Mouse (Mus musculus): ENCODE measurements around the gene Ctnnd2. TPM values are rescaled to one million over a fixed set of nuclear protein-coding genes. Genes with fewer than 3 reads are reported as not detected.

The Ctnnd2 gene
- polyA plus RNA-seq, 1 experiment: 87.7 TPM

DNA sequence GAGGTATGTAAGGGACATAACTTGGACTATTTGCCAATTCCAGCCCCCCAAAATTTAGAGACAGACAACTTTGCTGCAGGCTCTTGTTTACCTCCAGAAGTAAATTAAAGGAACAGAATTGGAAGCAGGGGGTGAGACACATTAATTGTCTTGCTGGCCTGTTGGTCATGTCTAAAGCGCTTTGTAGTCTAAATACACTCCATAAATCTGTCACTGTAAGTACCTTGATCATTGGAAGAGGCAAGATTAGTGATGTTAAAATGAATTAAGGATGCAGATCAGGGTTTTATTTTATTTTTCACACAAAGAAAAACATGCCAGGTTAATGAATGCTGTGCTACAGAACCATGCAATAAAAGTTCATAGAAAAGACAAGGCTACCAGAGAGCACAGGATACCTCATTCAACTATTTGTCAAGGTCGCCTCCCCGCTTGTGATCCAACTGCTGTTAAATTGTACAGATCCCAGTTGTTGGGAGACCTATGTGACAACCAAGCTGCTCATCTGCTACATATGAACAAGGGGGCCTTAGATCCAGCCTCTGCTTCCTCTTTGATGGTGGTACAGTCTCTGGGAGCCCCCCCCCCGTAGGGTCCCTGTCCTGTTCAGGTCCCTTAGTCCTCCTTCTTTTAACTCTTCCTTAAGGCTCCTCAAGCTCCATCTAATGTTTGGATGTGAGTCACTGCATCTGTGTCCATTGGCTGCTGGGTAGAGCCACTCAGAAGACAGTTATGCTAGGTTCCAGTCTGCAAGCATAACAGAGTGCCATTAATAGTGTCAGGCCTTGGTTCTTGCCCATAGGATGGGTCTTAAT lies 792.7 kb downstream of the Ctnnd2 start:
- no peak overlapping the region for H3K4me3 ChIP-seq (replicated peaks; ENCODE audit: insufficient read depth, low read depth, low read length)
- no peaks in the 10 kb centered on the region for H3K27me3 ChIP-seq (ENCODE audit: control insufficient read depth, insufficient read depth, low read length)
- TF ChIP-seq CTCF (IDR thresholded peaks at IDR 0.05; ENCODE audit: borderline replicate concordance, insufficient read depth, low read depth, low read length): no peak
- TF ChIP-seq POLR2A (IDR thresholded peaks at IDR 0.05; ENCODE audit: borderline replicate concordance, insufficient read depth, low read length): no peak
- WGBS: 95% methylated on average over 4 of the region's 4 CpGs
- H3K4me1 ChIP-seq (ENCODE audit: control insufficient read depth, insufficient read depth, low read length): 0 out of 2 replicates have a peak, but pooled peaks cover 3% of the 10 kb centered on the region
- no peak overlapping the region for H3K27ac ChIP-seq (ENCODE audit: insufficient read depth, low read length)
- DNase-seq: no peak

DNA sequence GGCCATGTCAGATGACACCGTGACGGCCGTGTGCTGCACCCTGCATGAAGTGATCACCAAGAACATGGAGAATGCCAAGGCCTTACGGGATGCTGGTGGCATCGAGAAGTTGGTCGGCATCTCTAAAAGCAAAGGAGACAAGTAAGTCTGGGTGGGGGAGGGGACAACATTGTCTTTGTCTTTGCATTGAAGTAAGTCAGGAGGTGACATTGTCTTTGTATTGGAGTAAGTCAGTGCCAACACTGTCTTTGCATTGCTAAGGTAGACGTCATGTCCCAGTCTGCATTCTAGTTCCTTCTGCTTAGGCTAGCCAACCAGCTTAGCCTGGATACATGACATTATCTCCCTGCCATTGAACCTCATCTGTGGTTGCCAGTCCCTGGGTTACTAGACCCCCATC lies 794.4 kb downstream of the Ctnnd2 start:
- H3K27ac ChIP-seq (ENCODE audit: insufficient read depth, low read length): no peak overlapping the region
- WGBS: 95% methylated on average over 7 of the region's 7 CpGs
- 0 out of 2 replicates have a peak, but pooled peaks cover 3% of the 10 kb centered on the region for H3K4me1 ChIP-seq (ENCODE audit: control insufficient read depth, insufficient read depth, low read length)
- no peak for TF ChIP-seq POLR2A (IDR thresholded peaks at IDR 0.05; ENCODE audit: borderline replicate concordance, insufficient read depth, low read length)
- TF ChIP-seq CTCF (IDR thresholded peaks at IDR 0.05; ENCODE audit: borderline replicate concordance, insufficient read depth, low read depth, low read length): no peak
- DNase-seq: no peak
- H3K4me3 ChIP-seq (replicated peaks; ENCODE audit: insufficient read depth, low read depth, low read length): no peak overlapping the region
- no peaks in the 10 kb centered on the region for H3K27me3 ChIP-seq (ENCODE audit: control insufficient read depth, insufficient read depth, low read length)

DNA sequence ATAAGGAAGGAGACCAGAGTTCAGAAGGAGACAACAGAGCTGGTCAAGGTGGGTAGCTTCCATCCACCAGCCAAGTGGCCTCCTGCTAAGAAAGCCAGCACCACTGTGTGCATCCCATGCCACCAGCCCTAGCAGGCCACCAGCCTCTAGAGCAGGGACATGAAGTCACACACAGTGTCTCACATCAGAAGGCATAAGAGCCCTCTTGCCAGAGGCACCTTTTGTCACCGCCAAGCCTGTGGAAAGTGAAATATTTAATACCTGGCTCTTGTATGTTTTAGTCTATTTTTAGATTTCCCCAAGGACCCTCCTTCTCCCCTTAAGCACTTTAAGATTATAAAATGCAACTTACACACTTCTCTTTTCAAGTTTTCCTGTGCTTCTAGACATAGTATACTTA lies 802.0 kb downstream of the Ctnnd2 start:
- Histone ChIP-seq H3K4me1 (ENCODE audit: control insufficient read depth, insufficient read depth, low read length) (peaks cover 2% of the 10 kb centered on the region), H3K27me3 (ENCODE audit: control insufficient read depth, insufficient read depth, low read length) (no peaks in the 10 kb centered on the region), H3K27ac (ENCODE audit: insufficient read depth, low read length) (no peak overlapping the region), H3K4me3 (replicated peaks; ENCODE audit: insufficient read depth, low read depth, low read length) (no peak overlapping the region)
- 98% methylated on average over 1 of the region's 1 CpGs for WGBS
- TF ChIP-seq POLR2A (IDR thresholded peaks at IDR 0.05; ENCODE audit: borderline replicate concordance, insufficient read depth, low read length): no peak
- TF ChIP-seq CTCF (IDR thresholded peaks at IDR 0.05; ENCODE audit: borderline replicate concordance, insufficient read depth, low read depth, low read length): no peak
- no peak for DNase-seq

DNA sequence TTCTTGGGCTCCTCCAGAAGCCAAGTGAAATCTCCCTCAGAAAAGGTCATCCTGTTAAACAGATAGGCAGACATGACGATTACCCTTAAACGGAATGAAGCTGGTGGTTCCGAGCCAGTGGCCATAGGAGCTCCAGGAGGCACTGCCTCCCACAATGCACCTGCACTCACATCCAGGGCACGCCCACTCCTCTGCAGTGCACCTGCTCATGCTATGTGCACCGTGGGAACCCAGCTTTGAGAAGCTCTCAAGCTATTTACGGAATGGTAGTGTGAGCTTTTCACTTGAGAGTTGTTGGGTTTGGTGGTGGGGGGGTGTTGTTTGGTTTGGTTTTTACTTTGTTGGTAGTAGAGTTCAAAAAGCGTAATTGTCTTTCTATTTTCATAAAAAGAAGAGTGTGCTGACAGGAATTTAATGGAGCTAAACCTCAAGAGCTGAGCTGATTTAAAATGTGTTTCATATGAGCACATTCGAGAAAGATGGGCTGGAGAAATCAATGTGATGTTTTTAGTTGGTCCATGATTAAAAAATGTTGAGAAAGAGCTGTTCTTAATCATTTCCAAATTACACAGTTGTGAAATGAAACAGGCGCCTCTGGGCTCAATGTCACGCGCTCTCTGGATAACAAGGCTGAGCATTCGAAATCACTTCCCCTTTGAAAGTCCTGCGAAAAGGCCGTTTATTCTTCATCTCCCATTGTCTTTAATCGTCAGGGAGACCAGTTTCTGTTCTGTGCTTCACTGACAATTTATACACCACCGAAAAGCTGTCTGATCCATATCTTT lies 802.8 kb downstream of the Ctnnd2 start:
- no peaks in the 10 kb centered on the region for H3K27me3 ChIP-seq (ENCODE audit: control insufficient read depth, insufficient read depth, low read length)
- H3K27ac ChIP-seq (ENCODE audit: insufficient read depth, low read length): no peak overlapping the region
- peaks cover 2% of the 10 kb centered on the region for H3K4me1 ChIP-seq (ENCODE audit: control insufficient read depth, insufficient read depth, low read length)
- TF ChIP-seq POLR2A (IDR thresholded peaks at IDR 0.05; ENCODE audit: borderline replicate concordance, insufficient read depth, low read length) (no peak), CTCF (IDR thresholded peaks at IDR 0.05; ENCODE audit: borderline replicate concordance, insufficient read depth, low read depth, low read length) (no peak)
- H3K4me3 ChIP-seq (replicated peaks; ENCODE audit: insufficient read depth, low read depth, low read length): no peak overlapping the region
- DNase-seq: no peak
- WGBS: 91% methylated on average over 16 of the region's 16 CpGs

DNA sequence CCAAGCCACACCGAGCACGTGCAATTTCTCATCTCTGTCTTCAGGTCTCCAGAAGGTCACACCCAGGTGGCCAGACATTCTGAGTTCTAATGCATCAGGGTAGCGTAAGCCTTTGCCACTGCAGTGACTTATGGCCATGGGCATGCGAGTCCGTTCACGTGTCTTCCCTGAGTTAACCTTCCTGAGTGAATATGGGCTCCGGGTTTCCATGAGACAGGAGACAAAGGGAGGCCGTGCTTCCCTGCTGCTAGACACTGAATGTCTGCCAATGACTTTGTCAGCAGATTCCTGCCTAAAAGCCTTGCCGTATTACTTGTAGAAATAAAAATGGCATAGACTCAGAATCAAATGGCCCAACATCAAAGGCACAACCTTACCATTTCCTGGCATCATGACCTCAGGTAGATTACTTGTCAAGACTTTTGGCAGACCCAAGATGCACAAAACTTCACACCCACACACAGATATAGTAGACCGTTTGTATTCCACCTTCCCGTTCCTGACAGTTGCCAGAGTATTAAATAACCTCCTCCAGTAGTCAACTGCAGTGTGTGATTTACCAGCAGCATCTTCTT lies 804.9 kb downstream of the Ctnnd2 start:
- no peak for TF ChIP-seq POLR2A (IDR thresholded peaks at IDR 0.05; ENCODE audit: borderline replicate concordance, insufficient read depth, low read length)
- no peak for TF ChIP-seq CTCF (IDR thresholded peaks at IDR 0.05; ENCODE audit: borderline replicate concordance, insufficient read depth, low read depth, low read length)
- H3K4me3 ChIP-seq (replicated peaks; ENCODE audit: insufficient read depth, low read depth, low read length): no peak overlapping the region
- DNase-seq: peak; percentile 55 to 72
- no peaks in the 10 kb centered on the region; the same call in 1 of the 2 replicates for H3K27me3 ChIP-seq (ENCODE audit: control insufficient read depth, insufficient read depth, low read length)
- peaks cover 2% of the 10 kb centered on the region for H3K4me1 ChIP-seq (ENCODE audit: control insufficient read depth, insufficient read depth, low read length)
- 18% methylated on average over 11 of the region's 11 CpGs for WGBS
- no peak overlapping the region for H3K27ac ChIP-seq (ENCODE audit: insufficient read depth, low read length)

DNA sequence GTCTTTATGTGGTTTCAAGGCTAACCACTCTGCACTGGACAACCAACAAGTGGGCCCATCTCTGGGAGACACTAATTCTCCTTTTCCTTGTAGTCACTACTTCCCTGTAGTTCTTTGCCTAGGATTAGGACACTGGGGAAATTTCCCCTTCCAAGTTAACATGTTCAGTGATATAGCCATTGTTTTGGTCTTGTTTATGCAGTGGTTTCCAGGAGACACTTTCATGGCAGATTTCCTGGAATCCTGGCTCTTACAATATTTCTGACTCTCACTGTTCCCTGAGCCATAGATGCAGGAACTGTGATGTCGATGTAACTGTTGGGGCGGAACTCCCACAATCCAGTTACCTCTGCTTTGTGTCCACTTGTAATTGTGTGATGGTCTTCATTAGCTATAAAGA lies 814.5 kb downstream of the Ctnnd2 start:
- H3K4me1 ChIP-seq (ENCODE audit: control insufficient read depth, insufficient read depth, low read length): no peaks in the 10 kb centered on the region; the same call in 1 of the 2 replicates
- no peak overlapping the region for H3K4me3 ChIP-seq (replicated peaks; ENCODE audit: insufficient read depth, low read depth, low read length)
- no peak for TF ChIP-seq CTCF (IDR thresholded peaks at IDR 0.05; ENCODE audit: borderline replicate concordance, insufficient read depth, low read depth, low read length)
- no peak for TF ChIP-seq POLR2A (IDR thresholded peaks at IDR 0.05; ENCODE audit: borderline replicate concordance, insufficient read depth, low read length)
- no peaks in the 10 kb centered on the region; the same call in 1 of the 2 replicates for H3K27me3 ChIP-seq (ENCODE audit: control insufficient read depth, insufficient read depth, low read length)
- 92% methylated on average over 2 of the region's 2 CpGs for WGBS
- H3K27ac ChIP-seq (ENCODE audit: insufficient read depth, low read length): no peak overlapping the region
- DNase-seq: no peak

DNA sequence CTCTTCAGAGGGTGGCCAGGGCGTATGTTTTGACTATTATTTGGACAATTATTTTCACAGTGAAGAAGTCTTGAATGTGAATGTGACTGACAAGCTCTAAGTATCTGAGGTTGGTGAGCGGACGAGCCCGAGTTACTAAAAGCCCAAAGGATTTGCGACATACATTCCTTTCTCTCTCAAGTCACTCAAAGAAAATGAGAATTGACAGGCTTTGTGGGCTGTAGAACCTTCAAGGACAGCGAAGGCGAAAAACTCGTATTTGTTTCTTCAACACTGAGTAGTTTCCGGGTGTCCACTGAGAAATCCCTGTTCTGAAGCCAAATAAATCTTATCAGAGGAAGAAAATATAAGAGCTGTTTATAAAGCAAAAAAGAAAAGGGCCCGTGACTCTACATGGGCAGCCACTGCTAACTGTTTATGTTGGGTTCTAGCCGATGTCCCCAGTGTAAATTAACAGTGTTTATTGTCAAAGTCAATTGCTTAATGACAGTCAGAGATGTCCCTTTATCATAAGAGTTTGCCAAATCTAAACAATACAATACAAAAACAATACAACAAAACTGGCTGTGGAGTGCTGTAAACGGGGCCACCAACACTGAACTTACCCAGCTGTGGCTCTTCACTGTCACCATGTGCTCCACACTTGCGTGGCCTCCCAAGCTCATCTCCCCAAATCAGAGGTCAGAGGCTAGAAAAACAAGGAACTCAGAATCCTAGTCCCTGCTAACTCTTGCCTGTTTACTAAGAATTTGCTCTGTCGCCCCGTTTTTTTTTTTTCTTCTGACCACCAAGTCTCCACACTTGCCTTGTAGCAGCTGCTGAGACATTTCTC lies 818.2 kb downstream of the Ctnnd2 start:
- 86% methylated on average over 15 of the region's 15 CpGs for WGBS
- no peak for TF ChIP-seq CTCF (IDR thresholded peaks at IDR 0.05; ENCODE audit: borderline replicate concordance, insufficient read depth, low read depth, low read length)
- TF ChIP-seq POLR2A (IDR thresholded peaks at IDR 0.05; ENCODE audit: borderline replicate concordance, insufficient read depth, low read length): no peak

More for the DNA sequence above, 818.2 kb downstream of the Ctnnd2 start:
- Histone ChIP-seq H3K4me3 (replicated peaks; ENCODE audit: insufficient read depth, low read depth, low read length) (no peak overlapping the region), H3K4me1 (ENCODE audit: control insufficient read depth, insufficient read depth, low read length) (0 out of 2 replicates have a peak, but pooled peaks cover 5% of the 10 kb centered on the region), H3K27me3 (ENCODE audit: control insufficient read depth, insufficient read depth, low read length) (no peaks in the 10 kb centered on the region), H3K27ac (ENCODE audit: insufficient read depth, low read length) (no peak overlapping the region)
- no peak for DNase-seq

Measured in cerebellum, adult 2 months (tissue).